Mouse (Mus musculus): ENCODE results near the gene Fam102b.

DNA sequence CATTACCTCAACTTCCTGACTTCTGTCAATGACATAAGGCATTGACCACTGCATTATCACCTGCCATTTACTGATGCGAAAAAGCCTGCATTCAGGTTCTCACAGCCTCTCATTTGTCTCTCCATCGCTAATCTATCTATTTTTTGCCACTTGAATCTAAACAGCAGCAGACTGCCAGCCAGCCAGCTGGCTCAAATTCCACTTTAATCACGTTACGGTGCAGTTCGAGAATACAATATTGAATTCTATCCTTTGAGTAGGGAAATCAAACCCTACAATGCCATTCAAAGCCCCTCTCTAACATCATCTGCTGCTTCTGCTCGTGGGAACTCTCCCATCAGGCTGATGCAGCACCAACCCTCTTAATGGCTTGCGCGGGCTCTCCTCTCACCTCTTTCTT, 4.3 kb downstream of the Fam102b start:
- no peak for TF ChIP-seq POLR2A (IDR thresholded peaks at IDR 0.05; ENCODE audit: borderline replicate concordance, extremely low read depth, low read depth, low read length)
- TF ChIP-seq CTCF (IDR thresholded peaks at IDR 0.05; ENCODE audit: insufficient read depth, low read length), result no peak

Data from lung, adult 2 months (tissue).